Mouse (Mus musculus) erythroblast, embryonic 14.5 days (primary cell): Measurements from ENCODE around the gene Arid3a.

Experiments
- GATA1 ChIP-seq: IDR thresholded peaks from 2 replicates; pipeline ENCODE4 v1.6.1; 2012; ENCODE audit warnings: low read length, inconsistent platforms, mixed read lengths
- TAL1 ChIP-seq: IDR thresholded peaks from 3 replicates; pipeline ENCODE4 v1.6.1; 2012; ENCODE audit warnings: low read length, inconsistent platforms, mixed read lengths

DNA sequence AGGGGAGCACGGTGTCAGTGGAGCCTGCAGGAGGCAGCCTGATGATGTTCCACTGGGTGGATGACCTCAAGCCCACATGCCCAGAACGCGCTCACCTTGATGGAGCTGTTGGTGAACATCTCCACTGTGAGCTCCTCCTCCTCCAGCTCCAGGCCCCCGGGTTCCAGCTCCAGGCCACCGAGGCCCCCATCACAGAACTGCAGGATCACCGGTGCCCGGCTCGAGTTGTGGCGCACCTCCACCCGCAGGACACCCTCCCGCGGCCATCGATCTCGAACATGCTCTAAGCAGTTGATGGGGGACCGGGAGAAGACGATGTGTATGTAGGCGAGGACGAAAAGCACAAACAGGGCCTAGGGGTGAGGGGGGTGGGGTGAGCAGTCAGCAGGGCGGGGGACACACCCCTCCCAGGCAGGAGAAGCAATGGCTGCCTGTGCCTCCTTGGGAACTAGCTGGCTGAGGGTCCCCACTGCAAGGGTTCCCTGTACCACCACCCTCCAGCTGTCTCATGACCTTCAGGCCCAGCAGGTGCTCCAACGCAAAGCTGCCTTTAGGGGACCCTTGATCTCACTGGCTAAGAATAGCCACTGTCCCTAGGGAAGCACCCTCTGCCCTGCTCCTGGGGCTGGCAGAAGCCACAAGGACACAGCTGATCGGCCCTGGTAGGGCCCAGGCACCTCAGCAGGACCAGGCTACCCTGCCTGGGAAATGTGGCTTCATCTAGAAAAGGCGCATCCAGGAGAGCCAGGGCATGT lies 52.7 kb downstream of the Arid3a start:
- no peak for TF ChIP-seq TAL1
- no peak for TF ChIP-seq GATA1
